Mouse (Mus musculus): ENCODE results near the gene Rprd1b. TPM values are rescaled to one million over a fixed set of nuclear protein-coding genes. Genes with fewer than 3 reads are reported as not detected.
A peak's percentile ranks its signal among the peaks of the same experiment; 100 is the strongest.

The Rprd1b gene
- 14.4 to 21.6 TPM (median 19.4 TPM) in 3 replicates for total RNA-seq (2017)

DNA sequence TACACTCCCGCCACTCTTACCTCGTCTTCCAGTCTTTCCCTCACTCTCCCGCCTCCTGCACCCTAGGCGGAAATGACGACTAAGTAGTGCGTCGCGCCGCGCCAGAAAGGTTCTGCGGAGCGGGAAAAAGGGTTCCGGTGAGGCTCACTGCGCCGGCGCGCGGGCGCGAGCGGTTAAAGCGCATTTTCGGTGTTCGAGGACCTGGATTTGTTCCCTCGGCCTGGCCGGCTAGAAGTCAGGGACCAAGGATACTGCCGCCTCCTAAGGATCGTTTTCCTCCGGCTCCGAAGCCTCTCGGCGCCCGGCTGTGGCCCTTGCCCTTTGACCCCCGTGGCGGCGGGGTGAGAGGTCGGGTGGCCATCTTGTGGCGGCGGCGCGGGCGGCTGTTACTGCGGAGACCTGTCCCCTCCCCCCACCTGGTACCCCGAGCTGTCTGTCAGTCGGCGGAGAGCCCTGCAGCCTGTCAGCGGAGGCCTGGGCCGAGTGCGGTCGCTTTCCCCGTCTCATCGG, at the start of gene Rprd1b, which contains the start of gene Tti1:
Gene Rprd1b (plus strand): TSS at position 144 of the 510 bp plus-strand sequence.
Gene Tti1 (minus strand): TSS at position 80 of the 510 bp plus-strand sequence.
- ATAC-seq (replicated peaks; ENCODE audit: insufficient number of reproducible peaks, low FRiP score, low TSS enrichment, poor library complexity, severe bottlenecking): peak; percentile 90

DNA sequence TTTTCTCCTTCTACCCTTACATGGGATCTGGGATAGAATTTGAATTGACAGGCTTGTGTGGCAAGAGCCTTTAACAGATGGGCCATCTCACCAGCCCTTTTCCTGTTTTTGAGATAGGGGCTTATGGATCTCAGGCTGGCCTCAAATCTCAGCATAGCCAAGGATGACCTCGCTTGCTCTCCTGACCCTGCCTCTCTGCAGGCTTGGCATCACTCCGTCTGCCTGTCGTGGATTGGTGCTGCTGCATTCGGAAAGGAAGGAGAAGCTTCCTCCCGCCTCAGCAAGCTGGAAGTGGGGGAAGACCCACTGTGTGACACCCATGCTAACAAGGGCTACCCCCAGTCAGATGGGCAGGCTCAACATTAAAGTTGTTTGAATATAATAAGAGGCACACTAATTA, 49.1 kb upstream of the Rprd1b start:
- no peak for ATAC-seq (replicated peaks; ENCODE audit: insufficient number of reproducible peaks, low FRiP score, low TSS enrichment, poor library complexity, severe bottlenecking)

DNA sequence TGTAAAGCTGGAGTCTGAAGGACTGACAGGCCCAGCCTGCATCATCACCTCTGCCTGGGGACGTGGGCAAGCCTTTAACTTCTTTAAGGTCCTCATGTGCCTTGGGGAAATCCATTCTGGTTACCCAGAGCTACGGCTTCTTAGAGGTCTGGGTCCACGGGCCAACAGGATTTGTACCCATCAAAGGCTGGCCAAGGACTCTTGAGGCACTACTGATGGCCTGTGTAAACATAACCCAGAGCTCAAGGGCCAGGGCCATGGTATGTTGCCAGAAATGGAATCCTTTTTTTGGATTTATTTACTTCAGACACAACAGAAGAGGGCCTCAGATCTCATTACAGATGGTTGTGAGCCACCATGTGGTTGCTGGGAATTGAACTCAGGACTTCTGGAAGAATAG, 45.6 kb upstream of the Rprd1b start:
- no peak for ATAC-seq (replicated peaks; ENCODE audit: insufficient number of reproducible peaks, low FRiP score, low TSS enrichment, poor library complexity, severe bottlenecking)

DNA sequence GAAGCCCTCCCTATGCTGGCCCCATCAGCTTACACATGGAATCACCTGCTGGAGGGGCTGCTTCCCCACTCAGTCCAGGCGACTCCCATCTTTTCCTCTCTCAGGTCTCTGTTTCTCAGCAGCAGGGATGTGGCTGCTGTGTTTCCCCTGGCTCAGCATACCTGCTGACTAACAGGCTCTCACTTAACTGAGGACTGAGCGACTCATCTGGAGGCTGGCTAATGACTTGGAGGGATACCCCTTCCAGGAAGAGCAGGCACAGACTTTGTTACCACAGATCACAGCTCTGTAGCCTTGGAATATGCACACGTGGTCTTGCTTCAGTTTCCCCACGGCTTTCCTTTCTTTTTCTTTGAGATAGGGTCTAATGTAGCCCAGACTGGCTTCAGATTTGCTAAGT, 45.0 kb upstream of the Rprd1b start:
- ATAC-seq (replicated peaks; ENCODE audit: insufficient number of reproducible peaks, low FRiP score, low TSS enrichment, poor library complexity, severe bottlenecking): no peak

DNA sequence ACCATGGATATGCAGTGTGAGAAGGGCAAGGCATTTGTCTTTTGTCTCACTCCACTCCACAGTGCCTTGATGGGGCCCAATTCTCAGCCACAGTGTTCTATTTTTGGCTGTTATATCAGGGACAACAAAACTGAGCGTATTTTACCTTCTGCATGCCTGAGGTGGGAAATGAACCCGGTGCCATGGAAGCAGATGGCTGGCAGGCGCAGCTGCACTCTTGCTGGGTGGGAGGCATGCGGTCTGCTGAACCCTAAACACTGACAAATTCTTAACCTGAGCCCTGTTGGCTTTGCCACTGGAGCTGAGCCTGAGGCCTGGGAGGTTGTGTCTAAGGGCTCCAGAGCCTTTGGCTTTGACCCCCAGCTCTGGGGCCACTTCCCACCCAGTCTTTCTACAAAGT, 42.7 kb upstream of the Rprd1b start:
- ATAC-seq (replicated peaks; ENCODE audit: insufficient number of reproducible peaks, low FRiP score, low TSS enrichment, poor library complexity, severe bottlenecking): no peak

DNA sequence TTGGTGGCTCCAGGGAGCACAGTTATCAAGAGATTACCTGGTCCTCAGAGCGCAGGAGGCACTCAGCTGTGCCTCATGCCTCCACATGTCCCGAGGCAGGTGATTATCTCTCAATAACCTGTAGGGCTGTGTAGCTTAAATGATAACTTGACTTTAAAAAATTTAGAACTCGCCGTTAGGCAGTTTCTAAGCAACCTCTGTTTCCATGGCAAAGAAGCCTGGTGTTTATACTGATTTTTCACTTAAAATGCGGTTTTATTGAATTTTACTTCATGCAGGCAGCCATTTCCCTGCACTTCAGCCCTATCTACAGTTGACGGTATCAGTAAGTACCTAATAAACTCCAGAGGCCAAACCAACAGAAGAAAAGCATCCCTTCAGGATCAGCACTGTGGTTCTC, 42.1 kb upstream of the Rprd1b start:
- ATAC-seq (replicated peaks; ENCODE audit: insufficient number of reproducible peaks, low FRiP score, low TSS enrichment, poor library complexity, severe bottlenecking): no peak

DNA sequence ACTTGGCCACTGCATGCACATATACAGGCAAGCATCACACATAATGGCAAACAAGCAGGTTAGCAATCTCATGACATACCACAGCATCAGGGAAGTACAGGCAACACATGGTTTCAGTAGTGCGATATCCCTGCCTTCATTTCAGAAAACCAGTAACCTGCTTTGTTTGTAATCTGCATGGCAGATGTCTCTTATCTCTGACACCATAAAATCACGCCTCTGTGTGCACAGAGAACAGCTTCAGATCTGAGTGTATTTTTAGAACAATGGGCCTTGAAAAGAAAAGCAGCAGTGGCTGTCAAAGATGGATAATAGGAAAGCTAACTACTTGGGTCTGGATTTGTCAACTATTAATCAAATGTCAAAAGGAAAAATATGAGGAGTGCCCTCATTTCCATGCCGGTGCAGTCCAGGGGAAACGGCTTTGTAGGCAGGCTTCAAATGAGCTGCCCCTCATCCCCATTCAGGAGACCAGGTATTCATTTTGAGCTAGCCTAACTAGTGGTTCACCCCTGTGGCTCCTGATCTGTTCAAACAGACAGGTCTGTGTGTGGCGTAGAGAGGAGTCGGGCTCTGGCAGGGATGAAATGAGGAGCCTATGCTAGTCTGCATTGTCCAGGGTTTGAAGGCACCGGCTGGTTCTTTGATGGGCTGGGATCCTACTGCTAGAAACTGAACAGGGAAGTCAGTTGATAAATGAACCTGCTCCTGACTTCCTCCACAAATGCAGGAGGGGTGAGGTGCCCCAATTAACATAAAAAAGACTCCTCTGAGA, 39.7 kb upstream of the Rprd1b start:
- no peak for ATAC-seq (replicated peaks; ENCODE audit: insufficient number of reproducible peaks, low FRiP score, low TSS enrichment, poor library complexity, severe bottlenecking)

DNA sequence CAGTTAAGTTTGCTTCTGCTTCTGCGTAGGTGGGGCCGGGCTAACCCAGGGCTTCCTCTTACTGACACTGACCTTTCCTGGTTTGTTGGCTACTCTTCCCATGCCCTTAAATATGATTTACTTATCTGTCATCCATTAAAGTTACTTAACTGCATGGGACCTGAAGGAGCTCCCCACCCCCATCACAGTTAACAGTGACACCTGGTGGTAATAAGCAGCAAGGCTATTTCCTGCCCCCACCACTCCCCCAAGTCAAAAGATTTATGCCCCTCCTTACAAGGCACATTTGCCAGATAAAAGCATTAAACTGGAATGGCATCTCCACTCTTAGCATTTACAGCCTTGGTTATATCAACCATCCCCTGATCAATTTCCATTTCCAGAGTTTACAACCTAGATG, 38.4 kb upstream of the Rprd1b start:
- ATAC-seq (replicated peaks; ENCODE audit: insufficient number of reproducible peaks, low FRiP score, low TSS enrichment, poor library complexity, severe bottlenecking): no peak; the same call in 1 of the 2 replicates

DNA sequence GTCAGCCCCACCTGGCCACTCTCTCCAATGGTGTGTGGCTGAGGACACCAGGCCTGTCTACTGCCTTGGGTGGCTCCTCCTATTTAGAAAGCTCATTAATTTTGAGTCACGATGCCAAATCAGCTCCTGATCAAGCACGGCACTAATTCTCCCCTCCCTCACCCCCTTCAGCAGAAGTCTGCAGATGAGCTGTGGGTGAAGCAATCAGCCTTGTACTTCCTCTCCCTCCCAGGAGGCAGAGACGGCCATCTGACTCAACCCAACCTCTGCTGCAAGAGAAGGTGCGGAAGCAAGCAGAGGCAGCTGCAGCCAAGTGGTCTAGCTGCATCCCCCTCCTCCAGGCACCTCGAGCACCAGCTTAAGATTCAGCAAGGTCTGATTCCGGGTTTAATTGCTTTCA, 37.3 kb upstream of the Rprd1b start:
- ATAC-seq (replicated peaks; ENCODE audit: insufficient number of reproducible peaks, low FRiP score, low TSS enrichment, poor library complexity, severe bottlenecking): peak; percentile 77

DNA sequence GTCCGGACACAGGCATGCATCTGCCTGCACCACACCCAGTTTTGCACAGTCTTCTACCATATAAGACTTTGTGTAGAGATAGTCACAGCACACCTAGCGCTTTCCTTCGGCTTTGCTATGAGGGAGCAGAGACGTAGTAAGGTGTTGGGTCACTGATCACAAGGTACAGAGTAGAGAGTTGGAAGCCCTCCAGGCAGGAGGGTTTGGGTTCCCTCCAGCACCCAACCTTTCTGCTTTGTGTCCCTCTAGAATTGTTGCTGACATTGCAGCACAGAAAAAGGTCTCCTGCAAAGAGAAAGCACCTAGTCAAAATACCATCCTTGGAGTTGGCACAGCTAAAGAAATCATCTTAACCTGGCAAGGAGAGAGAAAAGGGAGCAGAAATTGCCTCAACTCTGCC, 35.8 kb upstream of the Rprd1b start:
- no peak for ATAC-seq (replicated peaks; ENCODE audit: insufficient number of reproducible peaks, low FRiP score, low TSS enrichment, poor library complexity, severe bottlenecking)

DNA sequence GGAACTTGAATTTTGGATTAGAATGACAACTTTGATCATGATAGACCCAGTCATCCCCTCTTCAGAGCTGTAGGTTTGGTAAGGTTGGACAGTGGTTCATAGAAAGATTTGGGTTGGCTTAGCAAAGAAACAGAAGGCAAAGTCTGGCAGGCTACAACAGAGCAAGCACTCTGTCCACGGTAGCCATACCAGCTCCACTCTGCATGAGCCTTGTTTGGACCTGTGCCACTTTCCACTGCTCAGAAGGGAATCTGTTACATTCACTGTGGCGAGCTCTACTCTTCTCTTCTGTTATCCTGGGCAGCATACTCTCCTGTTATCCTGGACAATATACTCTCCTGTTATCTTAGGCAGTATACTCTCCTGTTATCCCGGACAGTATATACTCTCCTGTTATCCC, 29.5 kb upstream of the Rprd1b start:
- no peak for ATAC-seq (replicated peaks; ENCODE audit: insufficient number of reproducible peaks, low FRiP score, low TSS enrichment, poor library complexity, severe bottlenecking)

DNA sequence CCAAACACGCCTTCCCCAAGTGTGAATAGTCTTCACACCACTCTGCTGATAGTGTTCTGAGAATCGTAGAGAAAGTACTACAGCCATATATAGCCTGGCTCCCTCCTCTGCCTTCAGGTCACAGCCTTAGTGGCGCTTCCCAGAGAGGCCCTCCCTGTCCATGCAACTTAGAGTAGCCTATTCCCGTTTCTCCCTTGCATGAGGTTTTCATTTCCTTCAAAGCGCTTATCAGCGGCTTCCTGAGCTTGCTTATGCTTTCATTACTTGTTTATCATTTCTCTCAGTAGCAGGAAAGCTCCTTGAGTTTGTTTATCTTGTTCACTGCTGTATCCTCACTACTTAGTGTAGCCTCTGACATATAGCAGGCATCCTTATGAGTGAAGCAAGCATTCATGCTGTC, 23.7 kb upstream of the Rprd1b start:
- no peak for ATAC-seq (replicated peaks; ENCODE audit: insufficient number of reproducible peaks, low FRiP score, low TSS enrichment, poor library complexity, severe bottlenecking)

DNA sequence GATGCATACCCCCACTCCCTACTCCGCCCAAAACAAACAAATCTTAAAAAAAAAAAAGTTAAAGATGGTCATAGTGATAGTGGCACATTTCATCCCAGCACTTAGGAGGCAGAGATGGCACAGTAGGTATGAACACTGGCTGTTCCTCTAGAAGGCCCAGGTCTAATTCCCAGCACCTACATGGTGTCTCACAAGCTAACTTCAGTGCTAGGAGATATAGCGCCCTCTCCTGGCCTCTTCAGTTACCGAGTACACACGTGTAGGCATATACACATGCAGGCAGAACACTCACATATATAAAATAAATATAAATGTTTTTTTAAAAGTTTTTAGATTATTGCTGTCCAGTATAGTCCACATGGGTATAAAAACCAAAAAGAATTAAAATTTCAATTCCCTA, 22.7 kb upstream of the Rprd1b start:
- ATAC-seq (replicated peaks; ENCODE audit: insufficient number of reproducible peaks, low FRiP score, low TSS enrichment, poor library complexity, severe bottlenecking): no peak

DNA sequence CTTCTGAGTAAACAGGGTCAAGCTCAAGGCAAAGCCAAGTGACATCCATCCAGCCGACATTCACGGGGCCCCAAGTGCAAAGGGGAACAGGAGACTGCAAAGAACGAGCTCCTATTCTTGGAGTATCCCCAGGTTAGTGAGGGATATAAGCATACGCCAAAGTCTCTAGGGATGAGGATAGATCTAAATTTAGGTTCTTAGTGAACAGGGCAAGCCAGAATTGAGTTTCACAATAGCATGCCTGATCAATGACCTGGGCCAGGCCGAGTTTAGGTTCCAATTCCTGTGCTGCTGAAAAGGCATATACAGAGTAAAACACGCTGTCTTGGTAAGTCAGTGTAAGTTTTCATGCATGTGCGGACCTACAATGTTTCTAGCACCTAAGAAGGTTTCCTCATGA, 18.9 kb upstream of the Rprd1b start:
- no peak for ATAC-seq (replicated peaks; ENCODE audit: insufficient number of reproducible peaks, low FRiP score, low TSS enrichment, poor library complexity, severe bottlenecking)

DNA sequence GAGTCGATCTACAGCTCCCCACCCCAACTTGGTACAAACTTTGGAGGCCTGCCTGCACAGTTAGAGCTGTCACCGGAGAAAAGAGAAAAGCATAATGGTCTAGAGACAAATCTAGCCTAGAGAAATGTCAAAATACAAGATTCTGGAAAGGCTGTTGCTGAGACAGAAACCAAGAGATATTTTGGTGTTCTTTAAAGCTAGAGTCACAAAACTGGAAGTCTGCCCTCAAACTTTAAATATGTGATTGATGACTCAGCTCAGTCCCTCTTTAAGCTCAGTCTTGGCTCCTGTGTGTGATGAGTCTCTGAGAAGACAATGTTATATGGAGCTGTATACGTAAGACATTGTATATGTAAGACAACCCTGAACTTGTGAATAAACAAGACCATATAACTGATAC, 15.7 kb upstream of the Rprd1b start:
- ATAC-seq (replicated peaks; ENCODE audit: insufficient number of reproducible peaks, low FRiP score, low TSS enrichment, poor library complexity, severe bottlenecking): no peak

DNA sequence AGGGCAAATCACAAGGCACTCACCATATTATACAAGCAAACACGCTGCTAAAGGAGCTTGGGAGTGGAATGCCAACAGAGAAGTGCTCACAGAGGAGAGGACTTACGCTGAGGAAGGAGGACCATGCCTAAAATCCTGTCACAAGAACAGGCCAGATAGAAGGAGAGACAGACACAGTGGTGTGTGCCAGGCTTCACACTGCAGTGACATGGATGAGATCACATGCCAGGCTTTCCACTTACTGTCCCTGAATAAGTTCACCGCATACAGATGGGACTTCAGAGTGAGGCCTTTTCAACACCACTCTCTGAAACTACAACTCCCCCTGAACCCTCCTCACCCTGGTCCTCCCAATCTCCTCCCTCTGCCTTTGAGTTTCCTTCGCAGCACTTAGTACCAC, 11.0 kb upstream of the Rprd1b start:
- no peak for ATAC-seq (replicated peaks; ENCODE audit: insufficient number of reproducible peaks, low FRiP score, low TSS enrichment, poor library complexity, severe bottlenecking)

DNA sequence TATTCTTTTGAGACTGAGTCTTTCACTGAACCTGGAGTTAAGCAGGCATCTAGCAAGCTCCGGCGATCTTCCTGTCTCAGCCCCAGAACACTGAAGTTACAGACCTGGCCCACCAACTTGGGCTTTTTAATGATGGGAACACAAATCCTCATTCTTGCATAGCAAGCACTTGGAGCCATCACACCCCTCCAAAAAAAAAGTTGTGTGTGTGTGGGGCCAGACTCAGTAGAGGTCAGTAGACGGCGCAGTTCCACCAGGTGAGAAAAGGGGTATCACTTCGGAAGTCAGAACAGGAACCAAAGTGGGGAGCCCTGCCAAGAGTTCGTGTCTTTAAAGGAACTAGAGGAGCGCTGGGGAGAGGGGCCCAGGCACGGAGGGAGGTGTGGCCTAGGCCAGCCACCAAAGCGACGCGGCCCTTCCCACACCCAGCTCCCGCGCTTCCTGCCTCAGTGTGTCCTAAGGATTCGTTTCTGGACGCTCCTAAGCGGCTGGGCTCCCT, 393 bp upstream of the Rprd1b start:
- peak; percentile 65; the same call in 1 of the 2 replicates for ATAC-seq (replicated peaks; ENCODE audit: insufficient number of reproducible peaks, low FRiP score, low TSS enrichment, poor library complexity, severe bottlenecking)

DNA sequence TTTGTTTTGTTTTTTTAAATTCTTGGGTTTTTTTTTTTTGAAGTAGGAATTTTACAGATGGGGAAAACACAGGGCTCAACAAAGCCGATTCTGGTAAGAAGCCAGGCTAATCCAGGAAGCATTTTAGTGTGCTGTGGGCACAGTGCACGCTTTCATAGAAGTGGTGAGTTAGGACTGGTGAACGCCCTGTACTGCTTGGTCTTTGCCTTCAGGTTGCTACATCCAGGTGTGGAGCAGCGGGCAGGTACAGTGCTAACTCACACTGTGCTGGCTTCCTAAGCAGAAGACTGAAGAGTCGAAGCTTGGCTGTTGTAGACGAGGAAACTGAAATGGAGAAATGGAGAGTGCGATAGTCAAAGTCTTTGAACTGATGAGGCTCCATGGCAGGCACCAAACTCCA, 1.7 kb downstream of the Rprd1b start:
- no peak for ATAC-seq (replicated peaks; ENCODE audit: insufficient number of reproducible peaks, low FRiP score, low TSS enrichment, poor library complexity, severe bottlenecking)

DNA sequence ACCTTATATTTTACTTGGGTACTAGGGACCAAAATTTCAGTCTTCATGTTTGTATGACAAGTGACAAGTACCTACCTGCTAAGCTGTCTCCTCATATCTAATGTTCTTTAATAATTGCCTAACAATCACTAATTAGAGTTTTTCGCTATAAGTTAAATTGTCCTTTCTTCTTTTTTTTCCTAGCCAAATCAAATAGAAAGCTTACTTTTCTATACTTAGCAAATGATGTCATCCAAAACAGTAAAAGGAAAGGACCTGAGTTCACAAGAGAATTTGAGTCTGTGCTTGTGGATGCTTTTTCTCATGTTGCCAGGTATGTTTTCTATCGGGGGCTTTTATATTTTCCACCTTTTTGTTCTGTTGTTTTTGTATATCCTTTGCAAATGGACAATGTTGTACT, 7.5 kb downstream of the Rprd1b start:
- ATAC-seq (replicated peaks; ENCODE audit: insufficient number of reproducible peaks, low FRiP score, low TSS enrichment, poor library complexity, severe bottlenecking): no peak

DNA sequence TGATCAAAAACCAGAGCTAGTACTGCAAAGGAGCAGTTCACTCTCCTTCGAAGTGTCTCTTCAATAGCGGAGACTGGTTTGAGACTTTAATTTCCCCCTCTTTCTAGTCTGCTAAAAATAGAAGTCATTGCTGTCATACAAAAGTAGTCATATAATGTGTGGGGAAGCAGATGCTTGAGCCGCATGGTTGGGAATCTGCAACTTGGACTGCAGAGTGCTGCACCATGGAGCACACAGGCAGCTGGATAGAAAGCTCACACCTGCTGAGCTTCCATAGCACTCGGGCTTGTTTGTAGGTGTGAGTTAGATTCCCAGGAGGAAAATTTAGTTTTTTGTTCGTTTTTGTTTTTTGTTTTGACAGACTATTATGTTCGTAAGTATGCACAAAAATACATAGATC, 8.1 kb downstream of the Rprd1b start:
- ATAC-seq (replicated peaks; ENCODE audit: insufficient number of reproducible peaks, low FRiP score, low TSS enrichment, poor library complexity, severe bottlenecking): no peak
